Mouse (Mus musculus) mouse trophoblast stem cell (cell line): ENCODE results near the gene Lactb.
"Not testable (repeated sequence)": the region's sequence is repeated elsewhere in the genome, so short reads cannot be mapped to it uniquely, and the experiment has no call there.

Experiments used
- in situ Hi-C, 2 experiments: fragments of 300-500 bp; cut with MseI, MboI; formaldehyde crosslinking; loops; 2 replicates in 1 of 2; 3 replicates in 1 of 2; pipeline ENCODE4 v1.15.1; 2025

Lactb gene

DNA sequence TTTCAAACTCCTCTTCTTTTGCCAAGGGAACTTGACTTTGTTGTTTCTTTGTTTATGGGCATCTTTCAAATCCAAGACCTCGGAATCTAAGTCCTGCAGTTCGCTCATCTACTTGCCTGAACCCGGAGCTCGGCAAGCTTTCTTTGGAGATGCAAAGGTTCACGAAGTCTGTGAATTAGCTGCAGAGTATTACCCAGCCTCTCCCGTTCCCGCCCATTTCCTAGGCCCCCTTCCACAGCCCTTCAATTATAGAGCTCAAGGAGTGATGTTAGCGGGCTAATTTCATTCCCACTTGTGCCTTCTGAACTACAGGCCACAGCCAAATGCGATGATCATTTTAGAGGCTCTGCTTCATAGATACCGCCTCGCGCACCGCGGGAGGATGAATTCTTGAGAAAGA, 55.3 kb downstream of the Lactb start:
- in situ Hi-C loops, result no loop called here

GRCm38 (mm10) chr9:66919382-66919971, 55.8 kb downstream of the Lactb start, which contains the start of gene Rab8b:
TSS of gene Rab8b (minus strand) at chr9:66919687.
- in situ Hi-C loops, result no loop called here

- in situ Hi-C loops, result no loop called here
These were observed 56.5 kb downstream of the Lactb start for GRCm38 (mm10) chr9:66918672-66919330.

GRCm38 (mm10) chr9:66917892-66918255, 57.4 kb downstream of the Lactb start:
- in situ Hi-C loops, result no loop called here

DNA sequence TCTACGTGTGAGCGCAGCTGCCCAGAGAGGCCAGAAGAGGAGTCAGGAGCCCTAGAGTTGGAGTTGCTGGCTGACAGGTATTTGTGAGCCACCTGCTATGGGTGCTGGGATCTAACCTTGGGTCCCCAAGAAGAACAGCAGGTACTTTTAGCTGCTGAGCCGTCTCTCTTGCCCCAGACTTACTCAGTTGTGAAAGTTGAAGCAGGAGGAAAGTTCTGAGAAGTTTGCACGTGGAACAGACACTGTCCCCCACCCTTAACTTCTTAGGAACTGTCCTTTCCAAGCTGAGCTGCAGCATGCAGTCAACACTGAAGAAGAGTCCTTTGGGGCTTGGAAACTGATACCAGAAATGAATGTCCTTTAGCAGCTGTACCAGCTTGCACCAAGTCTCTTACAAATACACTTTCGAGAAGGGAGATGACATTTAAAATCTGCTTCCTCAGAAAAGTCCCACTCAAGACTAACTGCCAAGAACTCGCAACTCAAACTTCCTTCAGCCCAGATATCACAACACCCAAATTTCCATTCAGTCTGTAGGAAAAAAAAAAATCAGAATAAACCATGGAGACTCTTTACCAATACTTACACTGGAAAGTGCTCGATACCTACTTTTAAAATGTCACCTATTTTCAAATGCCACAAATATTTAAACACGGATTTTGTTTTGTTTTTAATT, 57.9 kb downstream of the Lactb start:
- in situ Hi-C loops, result no loop called here

GRCm38 (mm10) chr9:66915869-66916785, 59.2 kb downstream of the Lactb start:
- in situ Hi-C loops, result no loop called here

GRCm38 (mm10) chr9:66915401-66915800, 59.9 kb downstream of the Lactb start:
- in situ Hi-C loops, result no loop called here

DNA sequence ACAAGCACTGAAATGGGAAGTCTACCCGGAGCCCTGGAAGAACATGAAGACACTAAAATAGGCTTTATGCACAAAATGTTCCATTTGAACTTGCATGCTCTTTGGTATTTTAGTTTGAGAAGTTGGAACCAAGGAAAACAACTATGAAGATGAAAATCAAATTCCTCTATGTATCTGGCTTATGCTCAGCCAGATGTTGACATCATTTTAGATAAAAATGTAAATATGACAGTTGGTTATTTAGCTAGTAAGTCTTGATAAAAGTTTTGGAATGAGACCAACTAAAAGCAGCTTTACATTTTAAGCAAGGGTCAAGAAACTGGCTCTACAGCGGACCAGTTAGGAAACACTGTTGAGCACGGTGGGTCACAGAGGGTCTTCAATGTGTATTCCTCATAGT, 60.7 kb downstream of the Lactb start:
- in situ Hi-C loops, result no loop called here

DNA sequence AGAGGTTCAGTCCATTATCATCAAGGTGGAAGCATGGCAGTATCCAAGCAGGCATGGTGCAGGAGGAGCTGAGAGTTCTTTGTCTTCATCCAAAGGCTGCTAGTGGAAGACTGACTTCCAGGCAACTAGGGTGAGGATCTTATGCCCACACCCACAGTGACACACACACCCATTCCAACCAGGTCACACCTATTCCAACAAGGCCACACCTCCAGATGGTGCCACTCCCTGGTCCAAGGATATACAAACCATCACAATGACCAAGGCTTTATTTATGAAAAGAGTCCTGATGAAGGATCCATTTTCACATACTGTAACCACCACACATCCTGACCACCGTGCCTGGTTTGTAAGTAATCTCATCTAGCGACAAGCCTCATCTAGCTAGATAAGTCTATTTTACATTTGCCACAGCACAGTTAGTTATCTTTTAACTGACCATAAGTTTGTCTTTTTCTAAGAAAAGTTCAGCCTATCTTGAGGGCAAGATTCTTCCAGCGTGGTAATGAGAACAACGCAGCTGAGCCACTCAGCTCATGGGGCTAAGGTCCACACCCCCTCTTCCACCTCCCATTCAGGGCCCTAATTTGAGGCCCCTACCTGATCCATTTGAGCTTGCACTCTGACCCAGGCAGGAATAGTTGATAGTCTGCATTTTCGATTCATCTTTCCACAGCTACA, 61.9 kb downstream of the Lactb start:
- in situ Hi-C loops, result not testable (repeated sequence)

DNA sequence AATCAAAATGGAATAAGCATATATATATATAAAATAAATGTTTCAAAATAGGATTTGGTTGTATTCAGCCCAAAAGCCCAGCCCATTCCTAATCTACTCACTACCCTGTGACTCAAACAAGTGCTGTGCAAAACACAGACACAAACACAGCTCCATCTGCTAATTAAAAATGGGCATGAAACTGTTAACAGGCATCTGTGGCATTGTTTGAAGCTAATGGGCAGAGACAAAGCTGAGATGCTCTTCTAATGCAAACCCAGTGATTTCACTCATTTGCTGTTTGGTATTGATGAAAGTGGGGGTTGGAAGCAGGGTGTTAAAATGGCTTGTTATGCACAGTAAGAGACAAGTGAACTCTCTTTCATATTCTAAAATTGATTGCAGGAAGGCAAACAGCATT, 63.0 kb downstream of the Lactb start:
- in situ Hi-C loops, result no loop called here

DNA sequence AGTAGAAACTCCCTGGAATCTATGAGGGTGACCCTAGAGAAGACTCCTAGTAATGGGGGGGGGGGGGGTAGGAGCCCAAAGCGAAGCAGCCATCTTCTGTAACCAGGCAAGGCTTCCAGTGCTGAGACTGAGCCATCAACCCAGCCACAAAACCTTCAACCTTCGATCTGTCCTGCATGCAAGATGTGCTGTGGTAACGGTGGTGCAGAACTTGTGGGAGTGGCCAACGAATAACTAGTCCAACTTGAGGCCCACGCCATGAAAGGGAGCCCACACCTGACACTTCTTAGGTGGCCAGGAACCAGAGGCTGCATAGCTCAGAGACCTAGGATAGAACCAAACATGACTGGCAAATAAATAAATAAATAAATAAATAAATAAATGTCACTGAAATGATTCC, 64.6 kb downstream of the Lactb start:
- in situ Hi-C loops, result no loop called here

DNA sequence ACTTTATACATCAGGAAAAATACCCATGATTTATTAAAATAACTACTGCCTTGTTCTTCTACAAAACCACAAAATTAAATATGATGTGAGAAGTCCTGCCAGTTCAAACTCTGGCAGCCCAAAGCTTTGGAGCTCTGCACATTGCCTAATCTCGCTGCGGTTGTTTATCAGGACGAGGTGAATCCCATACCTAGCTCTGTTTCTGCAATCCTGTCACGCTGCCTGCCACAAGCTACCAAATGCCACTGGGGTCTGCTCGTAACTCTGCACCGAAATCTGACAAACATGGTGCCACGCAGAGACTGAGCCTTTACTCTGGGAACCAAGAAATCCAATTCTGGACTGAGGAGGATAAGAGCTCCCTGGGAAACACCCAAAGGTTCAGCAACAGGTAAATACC, 65.4 kb downstream of the Lactb start:
- in situ Hi-C loops, result no loop called here

GRCm38 (mm10) chr9:66907746-66908397, 67.4 kb downstream of the Lactb start:
- in situ Hi-C loops, result no loop called here

- in situ Hi-C loops, result no loop called here
These were observed 68.2 kb downstream of the Lactb start for GRCm38 (mm10) chr9:66907126-66907525.

DNA sequence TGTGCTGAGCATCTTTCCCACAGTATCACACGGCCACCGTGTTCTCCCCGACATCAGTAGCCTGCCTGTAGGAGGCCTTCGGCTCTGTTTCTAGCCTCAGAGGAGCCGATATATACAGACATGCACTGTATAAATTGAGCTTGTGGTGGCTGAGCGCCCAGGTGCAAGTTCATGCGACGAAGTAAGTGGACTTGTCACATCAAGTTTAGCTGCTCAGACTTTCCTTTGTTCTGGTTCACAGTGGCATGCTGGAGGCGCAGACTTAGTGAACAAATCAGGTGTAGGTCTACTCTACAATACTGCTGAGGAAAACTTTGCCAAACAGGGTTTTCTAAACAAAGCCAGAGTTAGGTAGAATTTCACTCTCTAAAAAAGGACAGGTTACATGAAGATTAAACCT, 69.3 kb downstream of the Lactb start:
- in situ Hi-C loops, result no loop called here
